Mouse (Mus musculus) heart, postnatal 0 days (tissue): ENCODE measurements around the gene Ly6c2. TPM values are rescaled to one million over a fixed set of nuclear protein-coding genes. Genes with fewer than 3 reads are reported as not detected.

ENCODE experiments used
- ATAC-seq: fragments of 200-750 bp; cut with Nextera tagmentation; 2 replicates; pipeline ENCODE4 v1.8.0; 2017; ENCODE audit warnings: low read depth, moderate number of reproducible peaks, moderate library complexity; ENCODE audit not compliant: insufficient read depth
- DNase-seq: peaks from one replicate; pipeline ENCODE4 v3.0.0-alpha.2; 2016; ENCODE audit warnings: low spot score
- H3K27ac ChIP-seq: fragments of 300-500 bp; sonication (generic); 2 replicates; pipeline ENCODE4 v1.5.1; 2014; ENCODE audit warnings: low read depth, mild to moderate bottlenecking
- H3K27me3 ChIP-seq: fragments of 300-500 bp; sonication (generic); 2 replicates; pipeline ENCODE4 v1.6.1; 2014; ENCODE audit warnings: low read length, mixed read lengths; ENCODE audit not compliant: control insufficient read depth, insufficient read depth
- H3K36me3 ChIP-seq: fragments of 300-500 bp; sonication (generic); replicated peaks from 2 replicates; pipeline ENCODE4 v1.6.1; 2014; ENCODE audit warnings: low read length, mixed read lengths; ENCODE audit not compliant: control insufficient read depth, insufficient read depth
- H3K4me1 ChIP-seq: fragments of 300-500 bp; sonication (generic); 2 replicates; pipeline ENCODE4 v1.6.1; 2014; ENCODE audit warnings: antibody characterized with exemption; ENCODE audit not compliant: control insufficient read depth, insufficient read depth
- H3K4me2 ChIP-seq: fragments of 300-500 bp; sonication (generic); 2 replicates; pipeline ENCODE4 v1.6.1; 2014; ENCODE audit warnings: low read depth, mild to moderate bottlenecking, low read length, moderate library complexity
- H3K4me3 ChIP-seq: fragments of 300-500 bp; sonication (generic); 2 replicates; pipeline ENCODE4 v1.5.1; 2014; ENCODE audit warnings: low read depth, low read length
- H3K9ac ChIP-seq: fragments of 300-500 bp; sonication (generic); replicated peaks from 2 replicates; pipeline ENCODE4 v1.6.1; 2014; ENCODE audit warnings: low read depth, low read length, mixed read lengths
- H3K9me3 ChIP-seq: fragments of 300-500 bp; sonication (generic); replicated peaks from 2 replicates; pipeline ENCODE4 v1.6.1; 2016; ENCODE audit warnings: low read length; ENCODE audit not compliant: control insufficient read depth
- CTCF ChIP-seq: IDR thresholded peaks from 2 replicates; pipeline ENCODE4 v1.5.1; 2016; ENCODE audit warnings: antibody characterized with exemption, control low read depth, low read depth
- EP300 ChIP-seq: IDR thresholded peaks from 2 replicates; pipeline ENCODE4 v1.6.1; 2016; ENCODE audit warnings: antibody characterized with exemption, low read depth
- polyA plus RNA-seq: library from polyadenylated mRNA; unstranded; fragments of >200 nt; fragmentation: Nextera tagmentation; extraction: Ambion mirVana; gene quantifications from 2 replicates; pipeline ENCODE4 v1.2.1, GENCODE M21; 2015
- total RNA-seq: library from RNA; depleted of rRNA; stranded (reverse); fragments of >200 nt; gene quantifications from 2 replicates; pipeline ENCODE4 v1.2.3, GENCODE M21; 2014; ENCODE audit warnings: low replicate concordance; rRNA removed

Gene Ly6c2
- total and polyA plus RNA-seq, 2 experiments from 2014 or later, result 0.75 to 3.4 TPM

- no peaks in the 10 kb centered on the region for H3K27me3 ChIP-seq
- no peak overlapping the region for H3K4me2 ChIP-seq
- TF ChIP-seq EP300, result no peak
- TF ChIP-seq CTCF, result peak; percentile 68
- no peak overlapping the region for H3K4me3 ChIP-seq
- ATAC-seq (no peak), DNase-seq (no peak)
- H3K9me3 ChIP-seq, result no peaks in the 10 kb centered on the region
- no peak overlapping the region for H3K27ac ChIP-seq
- no peak overlapping the region for H3K9ac ChIP-seq
- no peaks in the 10 kb centered on the region for H3K36me3 ChIP-seq
- H3K4me1 ChIP-seq, result no peaks in the 10 kb centered on the region
These were observed 51.3 kb downstream of the Ly6c2 start for GRCm38 (mm10) chr15:75060505-75060904.

Other genes starting within 250 kb of the Ly6c2 start
- gene 2010109I03Rik, start 214.9 kb downstream of the Ly6c2 start, total RNA-seq, result not detected in 2 replicates
- 0.08 TPM in 1 of 2 replicates, not detected in the other for gene 2010109I03Rik, start 214.9 kb downstream of the Ly6c2 start, polyA plus RNA-seq
- gene Ly6i, start 128.5 kb downstream of the Ly6c2 start, total RNA-seq, result not detected in 2 replicates
- 0.14 TPM in 1 of 2 replicates, not detected in the other for gene Ly6i, start 128.5 kb downstream of the Ly6c2 start, polyA plus RNA-seq
- 35.3 and 67.0 TPM in 2 replicates for gene Ly6a, start 113.9 kb downstream of the Ly6c2 start, total RNA-seq
- 42.3 and 47.5 TPM in 2 replicates for gene Ly6a, start 113.9 kb downstream of the Ly6c2 start, polyA plus RNA-seq
- 78.6 and 125 TPM in 2 replicates for gene Ly6c1, start 63.1 kb downstream of the Ly6c2 start, total RNA-seq
- gene Ly6c1, start 63.1 kb downstream of the Ly6c2 start, polyA plus RNA-seq, result 65.0 and 74.9 TPM in 2 replicates
- not detected in 2 replicates for gene Ly6g, start 43.3 kb upstream of the Ly6c2 start, total RNA-seq
- gene Ly6g, start 43.3 kb upstream of the Ly6c2 start, polyA plus RNA-seq, result not detected in 2 replicates
- gene BC025446, start 104.4 kb upstream of the Ly6c2 start, total RNA-seq, result not detected in 2 replicates
- not detected in 2 replicates for gene BC025446, start 104.4 kb upstream of the Ly6c2 start, polyA plus RNA-seq
- not detected in 2 replicates for gene Ly6f, start 156.5 kb upstream of the Ly6c2 start, total RNA-seq
- not detected in 2 replicates for gene Ly6f, start 156.5 kb upstream of the Ly6c2 start, polyA plus RNA-seq